Mouse (Mus musculus) cerebellum, postnatal 25 days (tissue): Measurements from ENCODE around the gene Lrrc38.

Experiments used
- DNase-seq, 2 experiments: peaks; one replicate each; pipeline ENCODE4 v3.0.0; 2021; ENCODE audit warnings: mixed read lengths in 2 of 2

The Lrrc38 gene

GRCm38 (mm10) chr4:143352301-143352700, 2.7 kb downstream of the Lrrc38 start:
- no peak for DNase-seq

GRCm38 (mm10) chr4:143361520-143361919, 12.0 kb downstream of the Lrrc38 start:
- peak; percentile 36 to 64 for DNase-seq

GRCm38 (mm10) chr4:143366415-143367041, 17.0 kb downstream of the Lrrc38 start:
- DNase-seq, result peak in 1 of 2 experiments; percentile 15

- no peak for DNase-seq
Observed at GRCm38 (mm10) chr4:143379480-143379879, 29.9 kb downstream of the Lrrc38 start.

GRCm38 (mm10) chr4:143379931-143380715, 30.6 kb downstream of the Lrrc38 start:
- peak; percentile 19 to 32 for DNase-seq

- peak; percentile 48 to 77 for DNase-seq
Observed at GRCm38 (mm10) chr4:143380716-143381004, 31.1 kb downstream of the Lrrc38 start.

- peak; percentile 33 to 66 for DNase-seq
Observed at GRCm38 (mm10) chr4:143382163-143382562, 32.6 kb downstream of the Lrrc38 start.

GRCm38 (mm10) chr4:143383646-143384045, 34.1 kb downstream of the Lrrc38 start:
- peak in 1 of 2 experiments; percentile 37 for DNase-seq

GRCm38 (mm10) chr4:143388955-143389702, 39.6 kb downstream of the Lrrc38 start:
- peak; percentile 18 to 44 for DNase-seq

- no peak for DNase-seq
Observed at GRCm38 (mm10) chr4:143394181-143394580, 44.6 kb downstream of the Lrrc38 start, which contains the start of gene Pramel1. Gene Pramel1 (plus strand): TSS chr4:143394428.

- DNase-seq, result peak; percentile 8 to 9
Observed at GRCm38 (mm10) chr4:143411566-143412218, 62.1 kb downstream of the Lrrc38 start.

GRCm38 (mm10) chr4:143412219-143413092, 62.9 kb downstream of the Lrrc38 start, which contains the start of gene Pramef8:
Gene Pramef8 (plus strand): TSS chr4:143412426.
- DNase-seq, result peak; percentile 92 to 93

- DNase-seq, result no peak
Observed at GRCm38 (mm10) chr4:143413621-143414020, 64.1 kb downstream of the Lrrc38 start.

GRCm38 (mm10) chr4:143414121-143414520, 64.6 kb downstream of the Lrrc38 start:
- DNase-seq, result no peak
